Mouse (Mus musculus) ES-E14 (cell line): ENCODE data around the gene Prdm8.

Experiments
- HCFC1 ChIP-seq: IDR thresholded peaks from 2 replicates; pipeline ENCODE4 v1.6.1; 2012; ENCODE audit warnings: low read length, inconsistent platforms, borderline replicate concordance; ENCODE audit not compliant: insufficient read depth
- MAFK ChIP-seq: IDR thresholded peaks from 2 replicates; pipeline ENCODE4 v1.6.1; 2014; ENCODE audit warnings: mild to moderate bottlenecking, low read depth, low read length, inconsistent platforms; ENCODE audit not compliant: insufficient read depth

DNA sequence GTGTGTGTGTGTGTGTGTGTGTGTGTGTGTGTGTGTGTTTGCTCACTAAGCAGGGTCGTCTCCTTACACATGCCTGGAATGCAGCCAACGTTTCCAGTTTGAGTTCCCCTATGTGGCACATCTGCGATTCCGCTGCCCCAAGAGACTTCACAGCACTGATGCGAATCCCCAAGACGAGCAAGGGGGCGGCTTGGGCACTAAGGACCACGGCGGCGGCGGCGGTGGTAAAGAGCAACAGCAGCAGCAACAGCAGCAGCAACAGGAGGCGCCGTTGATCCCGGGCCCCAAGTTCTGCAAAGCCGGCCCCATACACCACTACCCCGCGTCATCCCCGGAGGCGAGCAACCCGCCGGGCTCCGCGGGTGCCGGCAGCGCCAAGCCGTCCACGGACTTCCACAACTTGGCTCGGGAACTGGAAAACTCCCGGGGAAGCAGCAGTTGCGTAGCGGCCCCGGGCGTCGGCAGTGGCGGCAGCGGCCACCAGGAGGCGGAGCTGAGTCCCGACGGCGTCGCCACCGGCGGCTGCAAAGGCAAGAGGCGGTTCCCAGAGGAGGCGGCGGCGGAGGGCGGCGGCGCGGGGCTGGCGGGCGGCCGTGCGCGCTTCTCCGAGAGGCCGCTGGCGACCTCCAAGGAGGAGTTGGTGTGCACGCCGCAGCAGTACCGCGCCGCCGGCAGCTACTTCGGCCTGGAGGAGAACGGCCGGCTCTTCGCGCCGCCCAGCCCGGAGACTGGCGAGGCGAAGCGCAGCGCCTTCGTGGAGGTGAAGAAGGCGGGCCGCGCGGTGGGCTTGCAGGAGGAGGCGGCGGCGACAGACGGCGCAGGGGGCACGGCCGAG, 18.2 kb downstream of the Prdm8 start:
- no peak for TF ChIP-seq HCFC1
- no peak for TF ChIP-seq MAFK
